Mouse (Mus musculus): ENCODE results near the gene Ctps. TPM values are rescaled to one million over a fixed set of nuclear protein-coding genes. Genes with fewer than 3 reads are reported as not detected.

Ctps gene
- 29.0 and 33.5 TPM in 2 replicates for polyA plus RNA-seq (2015; fragmentation: Nextera tagmentation; extraction: Ambion mirVana)

GRCm38 (mm10) chr4:120569486-120570437 lies at the start of gene Ctps:
Gene Ctps (minus strand): TSS chr4:120570276.

GRCm38 (mm10) chr4:120588445-120588844 lies 18.4 kb upstream of the Ctps start, which contains the start of gene Gm8439:
Gene Gm8439 (plus strand): TSS chr4:120588745.

GRCm38 (mm10) chr4:120531986-120532385 lies 38.1 kb downstream of the Ctps start, which contains the start of gene Slfnl1:
Gene Slfnl1 (plus strand): TSS chr4:120532231.

Other genes starting within 250 kb of the Ctps start
- gene Scmh1, start 165.0 kb downstream of the Ctps start, polyA plus RNA-seq (2015; fragmentation: Nextera tagmentation; extraction: Ambion mirVana) = 12.4 and 13.9 TPM in 2 replicates
- not detected in 2 replicates for gene Slfnl1, start 38.0 kb downstream of the Ctps start, polyA plus RNA-seq (2015; fragmentation: Nextera tagmentation; extraction: Ambion mirVana)
- gene Gm8439, start 18.5 kb upstream of the Ctps start, polyA plus RNA-seq (2015; fragmentation: Nextera tagmentation; extraction: Ambion mirVana) = 0.61 TPM in 1 of 2 replicates, not detected in the other
- gene Cited4, start 96.3 kb upstream of the Ctps start, polyA plus RNA-seq (2015; fragmentation: Nextera tagmentation; extraction: Ambion mirVana) = 56.9 and 92.3 TPM in 2 replicates
- gene Kcnq4, start 178.3 kb upstream of the Ctps start, polyA plus RNA-seq (2015; fragmentation: Nextera tagmentation; extraction: Ambion mirVana) = 0.17 and 0.46 TPM in 2 replicates